Mouse (Mus musculus): ENCODE results near the gene Capns2. TPM values are rescaled to one million over a fixed set of nuclear protein-coding genes. Genes with fewer than 3 reads are reported as not detected.

The Capns2 gene
- total RNA-seq, 1 experiment: 0.67 TPM

GRCm38 (mm10) chr8:92938056-92938455, 36.8 kb downstream of the Capns2 start:
- H3K27ac ChIP-seq (ENCODE audit: insufficient read depth, low read depth, low read length, poor library complexity, severe bottlenecking): no peak overlapping the region
- no peaks in the 10 kb centered on the region for H3K4me1 ChIP-seq (ENCODE audit: control insufficient read depth in 2 of 2, insufficient read depth in 2 of 2, low read length in 2 of 2, poor library complexity in 1 of 2)
- no peak for DNase-seq (ENCODE audit: low read depth, low spot score)
- in situ Hi-C loops (cut with MboI; ENCODE audit: low sequenced_read_pairs in 2 of 2, unreplicated experiment in 2 of 2): no loop called here
- no peak overlapping the region for H3K9ac ChIP-seq (ENCODE audit: insufficient read depth, low read depth, low read length, poor library complexity, severe bottlenecking)
- no peaks in the 10 kb centered on the region for H3K9me3 ChIP-seq (ENCODE audit: control insufficient read depth, insufficient read depth, low read depth, low read length)
- H3K36me3 ChIP-seq (ENCODE audit: control insufficient read depth, insufficient read depth, low read length, poor library complexity, severe bottlenecking): no peaks in the 10 kb centered on the region
- no peak for TF ChIP-seq ZNF384 (IDR thresholded peaks at IDR 0.05; ENCODE audit: low read depth, low read length)
- no peak for TF ChIP-seq CHD2 (IDR thresholded peaks at IDR 0.05; ENCODE audit: low read depth, low read length)
- no peak for TF ChIP-seq HCFC1 (IDR thresholded peaks at IDR 0.05; ENCODE audit: borderline replicate concordance, insufficient read depth, low read length)
- no peak for TF ChIP-seq MAFK (IDR thresholded peaks at IDR 0.05; ENCODE audit: insufficient read depth, low read depth, low read length)
- TF ChIP-seq ZC3H11A (IDR thresholded peaks at IDR 0.05; ENCODE audit: borderline replicate concordance, low read depth, low read length): no peak
- no peak overlapping the region for H3K4me3 ChIP-seq (ENCODE audit: insufficient read depth in 1 of 2, low read depth in 1 of 2, low read length in 2 of 2, poor library complexity in 1 of 2, severe bottlenecking in 1 of 2)

DNA sequence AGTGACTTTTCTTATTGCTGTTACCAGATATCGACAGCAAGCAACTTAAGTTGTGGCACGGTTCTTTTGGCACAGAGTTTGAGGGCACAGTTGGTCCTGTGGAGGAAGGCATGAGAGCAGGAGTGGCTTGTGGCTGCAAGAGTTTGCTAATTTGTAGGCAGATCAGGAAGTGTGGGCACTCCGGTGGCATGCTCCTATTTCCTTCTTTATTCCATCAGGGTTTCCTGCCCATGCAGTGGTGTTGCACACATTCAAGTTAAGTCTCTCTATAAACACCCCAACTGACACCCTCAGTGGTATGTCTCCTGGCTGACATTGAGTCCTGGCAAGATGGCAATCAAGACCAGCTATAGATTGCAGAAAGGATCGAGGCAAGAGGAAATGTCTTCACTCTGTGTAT, 47.9 kb downstream of the Capns2 start:
- in situ Hi-C loops (cut with MboI; ENCODE audit: low sequenced_read_pairs in 2 of 2, unreplicated experiment in 2 of 2): no loop called here
- H3K36me3 ChIP-seq (ENCODE audit: control insufficient read depth, insufficient read depth, low read length, poor library complexity, severe bottlenecking): no peaks in the 10 kb centered on the region
- H3K4me3 ChIP-seq (ENCODE audit: insufficient read depth in 1 of 2, low read depth in 1 of 2, low read length in 2 of 2, poor library complexity in 1 of 2, severe bottlenecking in 1 of 2): no peak overlapping the region
- TF ChIP-seq HCFC1 (IDR thresholded peaks at IDR 0.05; ENCODE audit: borderline replicate concordance, insufficient read depth, low read length): no peak
- no peak for TF ChIP-seq ZNF384 (IDR thresholded peaks at IDR 0.05; ENCODE audit: low read depth, low read length)
- no peak for TF ChIP-seq CHD2 (IDR thresholded peaks at IDR 0.05; ENCODE audit: low read depth, low read length)
- TF ChIP-seq MAFK (IDR thresholded peaks at IDR 0.05; ENCODE audit: insufficient read depth, low read depth, low read length): no peak
- TF ChIP-seq ZC3H11A (IDR thresholded peaks at IDR 0.05; ENCODE audit: borderline replicate concordance, low read depth, low read length): no peak
- H3K4me1 ChIP-seq (ENCODE audit: control insufficient read depth in 2 of 2, insufficient read depth in 2 of 2, low read length in 2 of 2, poor library complexity in 1 of 2): no peaks in the 10 kb centered on the region
- DNase-seq (ENCODE audit: low read depth, low spot score): no peak
- H3K27ac ChIP-seq (ENCODE audit: insufficient read depth, low read depth, low read length, poor library complexity, severe bottlenecking): no peak overlapping the region
- no peaks in the 10 kb centered on the region for H3K9me3 ChIP-seq (ENCODE audit: control insufficient read depth, insufficient read depth, low read depth, low read length)
- no peak overlapping the region for H3K9ac ChIP-seq (ENCODE audit: insufficient read depth, low read depth, low read length, poor library complexity, severe bottlenecking)

GRCm38 (mm10) chr8:92950639-92951371, 49.6 kb downstream of the Capns2 start:
- TF ChIP-seq ZC3H11A (IDR thresholded peaks at IDR 0.05; ENCODE audit: borderline replicate concordance, low read depth, low read length) (no peak), CHD2 (IDR thresholded peaks at IDR 0.05; ENCODE audit: low read depth, low read length) (no peak), ZNF384 (IDR thresholded peaks at IDR 0.05; ENCODE audit: low read depth, low read length) (no peak), HCFC1 (IDR thresholded peaks at IDR 0.05; ENCODE audit: borderline replicate concordance, insufficient read depth, low read length) (no peak), MAFK (IDR thresholded peaks at IDR 0.05; ENCODE audit: insufficient read depth, low read depth, low read length) (no peak)
- in situ Hi-C loops (cut with MboI; ENCODE audit: low sequenced_read_pairs in 2 of 2, unreplicated experiment in 2 of 2): no loop called here
- no peak overlapping the region for H3K9ac ChIP-seq (ENCODE audit: insufficient read depth, low read depth, low read length, poor library complexity, severe bottlenecking)
- no peaks in the 10 kb centered on the region for H3K9me3 ChIP-seq (ENCODE audit: control insufficient read depth, insufficient read depth, low read depth, low read length)
- H3K4me1 ChIP-seq (ENCODE audit: control insufficient read depth in 2 of 2, insufficient read depth in 2 of 2, low read length in 2 of 2, poor library complexity in 1 of 2): no peaks in the 10 kb centered on the region
- no peak overlapping the region for H3K4me3 ChIP-seq (ENCODE audit: insufficient read depth in 1 of 2, low read depth in 1 of 2, low read length in 2 of 2, poor library complexity in 1 of 2, severe bottlenecking in 1 of 2)
- no peaks in the 10 kb centered on the region for H3K36me3 ChIP-seq (ENCODE audit: control insufficient read depth, insufficient read depth, low read length, poor library complexity, severe bottlenecking)
- DNase-seq (ENCODE audit: low read depth, low spot score): no peak
- H3K27ac ChIP-seq (ENCODE audit: insufficient read depth, low read depth, low read length, poor library complexity, severe bottlenecking): no peak overlapping the region

Other genes with a start within 250 kb of the Capns2 start
- not detected in 2 replicates for gene Irx6, start 227.1 kb upstream of the Capns2 start, total RNA-seq (2012; rRNA removed)
- gene Mmp2, start 74.1 kb upstream of the Capns2 start, total RNA-seq (2012; rRNA removed): 36.9 and 54.8 TPM in 2 replicates
- gene Lpcat2, start 46.1 kb upstream of the Capns2 start, total RNA-seq (2012; rRNA removed): 1.8 and 2.5 TPM in 2 replicates
- gene Slc6a2, start 58.7 kb downstream of the Capns2 start, total RNA-seq (2012; rRNA removed): 0.05 and 0.62 TPM in 2 replicates
- 0.27 TPM in 1 of 2 replicates, not detected in the other for gene Ces1a, start 146.8 kb downstream of the Capns2 start, total RNA-seq (2012; rRNA removed)
- gene Ces1b, start 178.6 kb downstream of the Capns2 start, total RNA-seq (2012; rRNA removed): 0.18 TPM in 1 of 2 replicates, not detected in the other
- gene Ces1c, start 229.9 kb downstream of the Capns2 start, total RNA-seq (2012; rRNA removed): 0.79 and 0.85 TPM in 2 replicates

Measured in ES-E14 (cell line).